Mouse (Mus musculus) intestine, postnatal 0 days (tissue): ENCODE results near the gene Smcr8. TPM values are rescaled to one million over a fixed set of nuclear protein-coding genes. Genes with fewer than 3 reads are reported as not detected.
A peak's percentile ranks its signal among the peaks of the same experiment; 100 is the strongest.

Source experiments
- ATAC-seq: fragments of 200-750 bp; cut with Nextera tagmentation; 2 replicates; pipeline ENCODE4 v1.8.0; 2017; ENCODE audit warnings: mild to moderate bottlenecking, moderate TSS enrichment, moderate library complexity
- H3K27ac ChIP-seq: fragments of 300-500 bp; sonication (generic); 2 replicates; pipeline ENCODE4 v1.5.1; 2014; ENCODE audit warnings: mild to moderate bottlenecking, low read depth, low read length, moderate library complexity
- H3K27me3 ChIP-seq: fragments of 300-500 bp; sonication (generic); replicated peaks from 2 replicates; pipeline ENCODE4 v1.6.1; 2014; ENCODE audit warnings: low read length, mixed read lengths; ENCODE audit not compliant: control insufficient read depth, insufficient read depth
- H3K36me3 ChIP-seq: fragments of 300-500 bp; sonication (generic); 2 replicates; pipeline ENCODE4 v1.6.1; 2014; ENCODE audit warnings: mild to moderate bottlenecking, moderate library complexity; ENCODE audit not compliant: control insufficient read depth, insufficient read depth
- H3K4me1 ChIP-seq: fragments of 300-500 bp; sonication (generic); replicated peaks from 2 replicates; pipeline ENCODE4 v1.6.1; 2014; ENCODE audit warnings: antibody characterized with exemption, low read length, mixed read lengths; ENCODE audit not compliant: control insufficient read depth, insufficient read depth
- H3K4me2 ChIP-seq: fragments of 300-500 bp; sonication (generic); replicated peaks from 2 replicates; pipeline ENCODE4 v1.6.1; 2014; ENCODE audit warnings: low read depth, mild to moderate bottlenecking, moderate library complexity
- H3K4me3 ChIP-seq: fragments of 300-500 bp; sonication (generic); 2 replicates; pipeline ENCODE4 v1.5.1; 2014; ENCODE audit warnings: low read depth, low read length
- H3K9ac ChIP-seq: fragments of 300-500 bp; sonication (generic); 2 replicates; pipeline ENCODE4 v1.6.1; 2014; ENCODE audit warnings: mild to moderate bottlenecking, low read depth, low read length
- H3K9me3 ChIP-seq: fragments of 300-500 bp; sonication (generic); 2 replicates; pipeline ENCODE4 v1.6.1; 2016; ENCODE audit warnings: mixed run types; ENCODE audit not compliant: control insufficient read depth
- CTCF ChIP-seq: sonication (generic); IDR thresholded peaks from 2 replicates; pipeline ENCODE4 v1.5.1; 2016; ENCODE audit warnings: low read depth, mild to moderate bottlenecking, control low read depth, antibody characterized with exemption, moderate library complexity
- WGBS: fragments of 180-500 bp; shearing (Covaris S2); extraction: QIAGEN DNeasy Blood & Tissue Kit; methylation state at CpG from one replicate; pipeline ENCODE4 v1.1.7; 2014; 5-methylcytosine and 5-hydroxymethylcytosine counted together
- polyA plus RNA-seq: library from polyadenylated mRNA; unstranded; fragments of >200 nt; fragmentation: Nextera tagmentation; extraction: Ambion mirVana; gene quantifications from 2 replicates; pipeline ENCODE4 v1.2.1, GENCODE M21; 2015

Smcr8 gene
- polyA plus RNA-seq: 4.0 and 4.4 TPM in 2 replicates

DNA sequence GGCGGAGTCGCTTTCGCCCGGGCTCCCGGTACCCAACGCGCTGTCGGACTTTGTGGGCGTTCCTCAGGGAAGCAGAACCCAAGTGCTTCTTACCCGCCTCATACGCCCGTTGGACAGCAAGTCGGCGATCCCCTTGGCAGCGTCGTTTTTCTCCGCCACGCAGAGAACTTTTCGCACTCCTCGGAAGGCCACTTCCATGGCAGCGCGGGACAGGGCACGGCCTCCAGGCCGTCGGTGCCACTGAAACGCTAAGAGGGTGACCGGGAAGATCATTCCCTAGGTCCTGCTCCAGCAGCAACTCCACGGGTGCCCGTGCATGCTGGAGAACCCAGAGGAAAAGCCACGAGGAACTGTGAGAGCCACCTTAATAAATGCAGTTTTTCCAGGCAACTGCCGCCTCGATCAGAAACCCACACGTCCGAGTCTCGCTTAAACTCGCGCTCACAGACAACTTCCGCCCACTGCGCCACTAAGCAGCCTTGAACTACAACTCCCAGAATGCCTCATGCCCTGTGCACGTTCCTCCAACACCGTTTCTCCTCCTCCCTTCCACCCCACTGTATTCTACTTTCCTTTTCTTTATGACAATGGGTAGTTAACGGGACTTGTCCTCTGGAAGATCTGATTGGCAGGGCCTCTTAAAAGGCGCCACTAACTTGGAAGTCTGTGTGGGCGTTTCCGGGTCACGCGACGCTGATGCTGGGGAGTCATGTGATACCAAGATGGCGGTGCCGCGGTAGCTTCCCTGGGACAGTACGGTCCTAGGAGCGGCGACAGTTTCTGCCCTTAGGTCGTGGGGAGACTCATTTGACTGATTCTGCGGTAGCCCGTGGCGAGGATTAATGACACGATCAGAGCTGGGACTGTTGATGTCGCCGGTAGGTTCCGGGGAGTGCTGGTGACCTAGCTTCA is at the start of gene Smcr8, which contains the start of gene Top3a:
Gene Smcr8 (plus strand): TSS at position 696 of the 912 bp plus-strand sequence.
Gene Top3a (minus strand): TSS at position 537 of the 912 bp plus-strand sequence.
- Histone ChIP-seq H3K36me3 (peaks cover 11% of the 10 kb centered on the region; the same call in 1 of the 2 replicates), H3K4me3 (peak within 1 kb of the TSS; percentile 63), H3K9me3 (no peaks in the 10 kb centered on the region), H3K27ac (peak within 1 kb of the TSS; percentile 90), H3K9ac (peak within 1 kb of the TSS; percentile 77), H3K27me3 (no peaks in the 10 kb centered on the region), H3K4me1 (peaks cover 19% of the 10 kb centered on the region), H3K4me2 (peak within 1 kb of the TSS; percentile 83)
- TF ChIP-seq CTCF: no peak
- WGBS: under 1% methylated on average over 62 of the region's 62 CpGs
- ATAC-seq: peak; percentile 98

DNA sequence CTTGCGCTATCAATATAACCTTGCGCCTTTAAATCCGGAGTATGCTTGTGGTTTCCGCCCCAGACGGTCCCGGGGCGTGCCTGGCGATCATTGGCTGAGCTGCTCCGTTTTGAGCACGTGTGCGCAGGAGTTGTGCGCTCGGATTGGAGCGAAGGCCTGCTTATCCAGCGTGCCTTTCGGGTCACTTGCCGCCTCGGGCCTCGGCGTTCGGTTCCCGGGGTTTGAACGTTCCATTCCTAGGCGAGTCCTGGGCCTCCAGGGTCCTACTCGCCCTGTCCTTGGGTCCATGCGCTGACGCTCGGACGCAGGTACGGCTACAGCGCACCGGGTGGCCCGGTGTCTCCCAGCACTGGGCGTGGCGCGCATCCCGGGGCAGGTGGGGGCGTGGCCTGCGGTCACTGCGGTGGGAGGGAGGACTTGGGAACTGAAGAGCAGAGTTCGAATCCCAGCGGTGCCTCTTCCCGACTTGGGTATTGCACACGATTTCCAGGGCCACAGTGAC is 49.0 kb upstream of the Smcr8 start, which contains the start of gene Mief2:
Gene Mief2 (plus strand): TSS at position 139 of the 502 bp plus-strand sequence.
- no peaks in the 10 kb centered on the region for H3K9me3 ChIP-seq
- H3K4me1 ChIP-seq: no peaks in the 10 kb centered on the region; the same call in 1 of the 2 replicates
- H3K27me3 ChIP-seq: no peaks in the 10 kb centered on the region
- peaks cover 20% of the 10 kb centered on the region for H3K36me3 ChIP-seq
- ATAC-seq: peak; percentile 90
- TF ChIP-seq CTCF: no peak
- H3K9ac ChIP-seq: peak within 1 kb of the TSS; percentile 89
- peak within 1 kb of the TSS; percentile 82 for H3K4me3 ChIP-seq
- peak within 1 kb of the TSS; percentile 78 for H3K4me2 ChIP-seq
- peak within 1 kb of the TSS; percentile 83 for H3K27ac ChIP-seq
- WGBS: under 1% methylated on average over 44 of the region's 44 CpGs

DNA sequence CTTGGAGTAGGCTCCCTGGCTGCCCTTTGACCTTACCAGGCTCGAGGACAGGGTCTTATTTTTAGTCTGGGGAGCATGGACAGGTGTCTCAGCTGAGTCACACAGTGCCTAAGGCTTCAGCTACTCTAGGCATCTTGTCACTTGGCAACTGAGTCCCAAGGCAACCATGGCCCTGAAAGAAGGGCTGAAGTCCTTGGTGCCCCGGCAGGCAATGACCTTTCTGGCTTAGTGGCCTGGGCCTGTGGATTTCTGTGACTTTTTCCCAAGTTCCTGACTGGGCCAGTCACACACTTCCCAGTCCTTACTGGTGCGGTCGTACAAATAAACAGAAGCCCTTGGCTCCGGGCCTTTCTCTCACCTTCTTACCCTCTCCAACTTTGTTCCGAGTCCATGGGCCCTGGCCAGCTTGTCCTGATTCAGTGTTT is 48.1 kb upstream of the Smcr8 start:
- no peak for TF ChIP-seq CTCF
- Histone ChIP-seq H3K9ac (no peak overlapping the region), H3K4me2 (peak overlapping the region; percentile 78), H3K27ac (no peak overlapping the region), H3K9me3 (no peaks in the 10 kb centered on the region), H3K4me1 (no peaks in the 10 kb centered on the region; the same call in 1 of the 2 replicates), H3K36me3 (peaks cover 11% of the 10 kb centered on the region; the same call in 1 of the 2 replicates), H3K27me3 (no peaks in the 10 kb centered on the region), H3K4me3 (peak overlapping the region; percentile 82; the same call in 1 of the 2 replicates)
- 70% methylated on average over 6 of the region's 6 CpGs for whole genome bisulfite sequencing
- no peak for ATAC-seq

DNA sequence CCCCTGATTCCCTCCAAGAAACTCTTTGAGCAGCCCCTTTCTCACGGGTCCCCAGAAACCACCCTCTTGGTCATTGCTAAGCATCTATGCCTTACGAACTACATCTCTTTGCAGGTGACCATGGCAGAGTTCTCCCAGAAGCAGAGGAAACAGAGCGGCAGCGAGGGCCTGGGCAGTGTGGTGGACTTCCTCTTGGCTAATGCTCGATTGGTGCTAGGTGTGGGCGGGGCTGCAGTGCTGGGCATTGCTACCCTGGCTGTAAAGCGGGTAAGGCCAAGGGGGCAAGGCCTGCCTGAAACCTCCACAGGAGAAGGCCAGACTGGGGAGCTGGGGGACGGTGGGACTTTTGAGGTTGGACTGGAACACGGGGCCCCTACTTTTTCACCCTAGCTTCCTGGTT is 47.2 kb upstream of the Smcr8 start:
- Histone ChIP-seq H3K9me3 (no peaks in the 10 kb centered on the region), H3K4me3 (no peak overlapping the region), H3K27ac (no peak overlapping the region), H3K9ac (no peak overlapping the region), H3K4me2 (no peak overlapping the region), H3K36me3 (peaks cover 6% of the 10 kb centered on the region; the same call in 1 of the 2 replicates), H3K27me3 (no peaks in the 10 kb centered on the region), H3K4me1 (no peaks in the 10 kb centered on the region; the same call in 1 of the 2 replicates)
- 81% methylated on average over 9 of the region's 9 CpGs for WGBS
- ATAC-seq: no peak
- no peak for TF ChIP-seq CTCF

DNA sequence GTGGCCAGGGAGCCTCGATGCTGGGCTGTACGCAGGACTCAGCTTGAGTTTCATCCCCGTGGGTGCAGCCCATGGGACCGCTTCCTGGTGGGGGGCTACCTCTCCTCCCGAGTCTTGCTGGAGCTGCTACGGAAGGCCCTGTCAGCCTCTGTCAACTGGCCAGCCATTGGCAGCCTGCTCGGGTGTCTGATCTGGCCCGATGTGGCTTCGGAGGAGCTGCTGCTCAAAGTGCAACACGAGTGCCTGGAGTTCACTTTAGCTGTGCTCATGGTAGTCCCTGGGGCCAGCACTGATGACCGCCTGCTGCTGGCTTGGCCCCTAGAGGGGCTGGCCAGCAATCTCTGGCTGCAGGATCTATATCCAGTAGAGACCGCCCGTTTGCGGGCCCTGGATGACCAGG is 46.1 kb upstream of the Smcr8 start:
- Histone ChIP-seq H3K4me2 (no peak overlapping the region), H3K27me3 (no peaks in the 10 kb centered on the region), H3K27ac (no peak overlapping the region), H3K4me3 (no peak overlapping the region), H3K9me3 (no peaks in the 10 kb centered on the region), H3K4me1 (no peaks in the 10 kb centered on the region; the same call in 1 of the 2 replicates), H3K9ac (no peak overlapping the region), H3K36me3 (peaks cover 6% of the 10 kb centered on the region; the same call in 1 of the 2 replicates)
- ATAC-seq: no peak
- WGBS: 93% methylated on average over 14 of the region's 14 CpGs
- no peak for TF ChIP-seq CTCF

DNA sequence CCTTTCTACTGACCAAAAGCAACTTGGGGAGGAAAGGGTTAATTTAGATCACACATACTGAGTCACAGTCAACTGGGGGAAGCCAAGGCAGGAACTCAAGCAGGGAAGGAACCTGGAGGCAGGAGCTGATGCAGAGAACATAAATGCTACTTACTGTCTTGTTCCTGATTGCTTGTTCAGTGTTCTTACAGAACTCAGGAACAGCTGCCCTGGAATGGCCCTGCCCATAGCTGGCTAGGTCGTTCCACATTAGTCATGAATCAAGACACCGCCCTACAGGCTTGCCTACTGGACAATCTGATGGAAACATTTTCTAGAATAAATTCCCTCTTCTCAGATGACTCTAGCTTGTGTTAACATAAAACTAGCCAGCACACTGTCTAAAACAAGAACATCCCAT is 43.1 kb upstream of the Smcr8 start:
- no peaks in the 10 kb centered on the region for H3K9me3 ChIP-seq
- H3K27ac ChIP-seq: no peak overlapping the region
- H3K4me2 ChIP-seq: no peak overlapping the region
- H3K4me1 ChIP-seq: no peaks in the 10 kb centered on the region
- WGBS: 46% methylated on average over 2 of the region's 2 CpGs
- H3K36me3 ChIP-seq: peaks cover 6% of the 10 kb centered on the region; the same call in 1 of the 2 replicates
- H3K27me3 ChIP-seq: no peaks in the 10 kb centered on the region
- no peak overlapping the region for H3K4me3 ChIP-seq
- no peak overlapping the region for H3K9ac ChIP-seq
- ATAC-seq: 0 out of 2 replicates have a peak, but pooled peaks have one; percentile 28
- no peak for TF ChIP-seq CTCF
